Mouse (Mus musculus): ENCODE results near the gene Krtap29-1. TPM values are rescaled to one million over a fixed set of nuclear protein-coding genes. Genes with fewer than 3 reads are reported as not detected.
A peak's percentile ranks its signal among the peaks of the same experiment; 100 is the strongest.

The Krtap29-1 gene
- polyA plus RNA-seq, 1 experiment = not detected

DNA sequence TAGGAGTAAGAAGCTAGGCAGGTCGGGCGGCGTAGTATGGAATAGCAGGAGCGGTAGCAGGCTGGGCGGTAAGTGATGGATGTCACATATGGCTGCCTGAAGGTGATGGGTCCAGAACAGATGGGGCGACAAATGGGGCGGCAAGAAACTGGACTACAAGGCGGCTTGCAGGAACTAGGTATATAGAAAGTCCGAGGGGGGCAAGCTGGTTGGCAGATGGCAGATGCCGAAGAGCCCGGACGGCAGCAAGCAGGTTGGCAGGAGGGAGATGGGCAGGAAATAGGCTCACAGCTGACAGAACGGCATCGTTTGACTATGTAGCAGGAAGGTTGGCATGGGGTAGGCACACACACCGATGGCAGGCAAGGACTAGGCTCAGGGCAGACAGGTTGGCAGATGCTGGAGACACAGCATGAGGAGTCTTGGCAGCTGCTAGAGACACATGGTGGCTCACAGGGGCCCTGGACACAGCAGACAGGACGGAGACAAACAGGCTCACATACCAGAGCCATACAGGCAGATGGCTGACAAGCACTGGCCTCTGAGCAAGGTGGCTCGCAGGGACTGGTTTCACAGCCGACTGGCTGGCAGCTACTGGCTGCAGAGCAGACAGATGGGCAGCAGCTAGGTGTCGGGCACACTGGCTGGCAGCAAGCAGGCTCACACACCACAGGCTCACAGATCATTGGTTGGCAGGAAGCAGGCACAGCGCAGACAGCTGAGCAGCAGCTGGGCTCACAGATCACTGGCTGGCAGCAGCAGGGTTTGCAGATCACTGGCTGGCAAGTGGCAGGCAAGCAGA is 6.6 kb upstream of the Krtap29-1 start:
- Histone ChIP-seq H3K27me3 (ENCODE audit: control insufficient read depth, insufficient read depth, insufficient read length) (peaks cover 39% of the 10 kb centered on the region), H3K79me2 (ENCODE audit: control insufficient read depth, insufficient read depth) (no peaks in the 10 kb centered on the region), H3K36me3 (ENCODE audit: control insufficient read depth, insufficient read depth) (no peaks in the 10 kb centered on the region), H3K79me3 (ENCODE audit: low read depth) (no peaks in the 10 kb centered on the region), H3K4me3 (ENCODE audit: insufficient read depth, poor library complexity, severe bottlenecking) (no peak overlapping the region), H3ac (ENCODE audit: control insufficient read depth, insufficient read length, low read depth) (peak overlapping the region; percentile 31)
- no peak for TF ChIP-seq MYOG (IDR thresholded peaks at IDR 0.05; ENCODE audit: control insufficient read depth, extremely low read depth, insufficient read length)
- peak; percentile 90 for TF ChIP-seq MYOD1 (IDR thresholded peaks at IDR 0.05; ENCODE audit: control insufficient read depth, insufficient read length, low read depth)
- no peak for TF ChIP-seq CTCF (IDR thresholded peaks at IDR 0.05; ENCODE audit: control insufficient read depth, insufficient read depth, insufficient read length)

DNA sequence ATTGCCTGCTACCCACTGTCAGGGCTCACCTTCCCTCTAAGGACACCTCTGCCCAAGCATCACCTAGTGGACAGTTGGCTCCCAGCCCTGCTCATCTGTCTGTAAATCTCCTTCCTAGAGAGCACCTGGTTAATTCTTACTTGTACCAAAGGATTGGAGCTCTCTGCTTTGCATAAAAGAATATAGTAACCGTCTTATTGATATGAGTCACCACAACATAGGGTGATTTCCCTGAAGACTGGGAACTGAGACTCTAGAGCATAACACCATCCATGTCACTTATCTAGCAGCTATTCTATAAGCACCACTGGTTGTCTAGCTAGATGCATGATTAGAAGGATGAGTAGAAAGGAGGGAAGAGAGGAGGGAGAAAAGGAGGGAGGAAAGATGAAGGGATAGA is 4.6 kb upstream of the Krtap29-1 start:
- no peak for TF ChIP-seq USF1 (IDR thresholded peaks at IDR 0.05; ENCODE audit: low read depth)
- H3ac ChIP-seq (ENCODE audit: control insufficient read depth, insufficient read length, low read depth) = no peak overlapping the region

GRCm38 (mm10) chr11:99982731-99983130 is 3.9 kb upstream of the Krtap29-1 start:
- Histone ChIP-seq H3K27me3 (ENCODE audit: control insufficient read depth, insufficient read depth, insufficient read length) (peaks cover 57% of the 10 kb centered on the region), H3K79me3 (ENCODE audit: low read depth) (no peaks in the 10 kb centered on the region), H3K79me2 (ENCODE audit: control insufficient read depth, insufficient read depth) (no peaks in the 10 kb centered on the region), H3K4me3 (ENCODE audit: insufficient read depth, poor library complexity, severe bottlenecking) (no peak overlapping the region), H3ac (ENCODE audit: control insufficient read depth, insufficient read length, low read depth) (no peak overlapping the region), H3K36me3 (ENCODE audit: control insufficient read depth, insufficient read depth) (no peaks in the 10 kb centered on the region)
- TF ChIP-seq MYOG (IDR thresholded peaks at IDR 0.05; ENCODE audit: control insufficient read depth, extremely low read depth, insufficient read length) = no peak
- TF ChIP-seq MYOD1 (IDR thresholded peaks at IDR 0.05; ENCODE audit: control insufficient read depth, insufficient read length, low read depth) = no peak
- TF ChIP-seq MAX (IDR thresholded peaks at IDR 0.05) = no peak
- TF ChIP-seq CTCF (IDR thresholded peaks at IDR 0.05; ENCODE audit: control insufficient read depth, insufficient read depth, insufficient read length) = no peak
- TF ChIP-seq CEBPB (IDR thresholded peaks at IDR 0.05; ENCODE audit: low read depth) = no peak
- TF ChIP-seq FOSL1 (IDR thresholded peaks at IDR 0.05; ENCODE audit: insufficient read depth, low read length, poor library complexity, severe bottlenecking) = no peak
- no peak for TF ChIP-seq USF1 (IDR thresholded peaks at IDR 0.05; ENCODE audit: low read depth)

More for the DNA sequence above, 4.6 kb upstream of the Krtap29-1 start:
- no peak overlapping the region for H3K4me3 ChIP-seq (ENCODE audit: insufficient read depth, poor library complexity, severe bottlenecking)
- no peaks in the 10 kb centered on the region for H3K79me3 ChIP-seq (ENCODE audit: low read depth)
- H3K36me3 ChIP-seq (ENCODE audit: control insufficient read depth, insufficient read depth) = no peaks in the 10 kb centered on the region
- H3K79me2 ChIP-seq (ENCODE audit: control insufficient read depth, insufficient read depth) = no peaks in the 10 kb centered on the region
- H3K27me3 ChIP-seq (ENCODE audit: control insufficient read depth, insufficient read depth, insufficient read length) = peaks cover 53% of the 10 kb centered on the region

DNA sequence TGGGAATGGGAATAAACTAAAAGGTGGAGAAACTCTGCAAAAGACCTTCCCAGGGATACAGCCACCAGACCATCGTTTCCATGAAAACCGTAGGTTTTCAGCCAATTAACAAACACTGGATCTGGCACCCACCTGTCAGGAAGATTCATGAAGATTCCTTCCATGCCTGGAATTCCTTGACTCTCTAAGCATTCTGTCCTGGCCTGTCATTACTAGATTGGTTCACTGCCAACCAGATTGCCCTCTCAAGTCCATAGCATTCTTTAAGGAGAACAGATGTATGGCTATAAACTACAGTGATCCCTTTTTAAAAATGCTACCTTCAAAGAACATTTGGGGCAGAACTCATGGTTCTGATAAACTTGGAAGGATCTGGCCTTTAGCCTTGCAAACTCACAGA is 12.9 kb downstream of the Krtap29-1 start:
- Histone ChIP-seq H3K79me2 (ENCODE audit: control insufficient read depth, insufficient read depth) (no peaks in the 10 kb centered on the region), H3K4me3 (ENCODE audit: insufficient read depth, poor library complexity, severe bottlenecking) (no peak overlapping the region), H3K27me3 (ENCODE audit: control insufficient read depth, insufficient read depth, insufficient read length) (peaks cover 4% of the 10 kb centered on the region), H3K36me3 (ENCODE audit: control insufficient read depth, insufficient read depth) (no peaks in the 10 kb centered on the region), H3ac (ENCODE audit: control insufficient read depth, insufficient read length, low read depth) (no peak overlapping the region), H3K79me3 (ENCODE audit: low read depth) (no peaks in the 10 kb centered on the region)
- no peak for TF ChIP-seq MYOG (IDR thresholded peaks at IDR 0.05; ENCODE audit: control insufficient read depth, extremely low read depth, insufficient read length)
- TF ChIP-seq CEBPB (IDR thresholded peaks at IDR 0.05; ENCODE audit: low read depth) = no peak
- no peak for TF ChIP-seq CTCF (IDR thresholded peaks at IDR 0.05; ENCODE audit: control insufficient read depth, insufficient read depth, insufficient read length)
- no peak for TF ChIP-seq FOSL1 (IDR thresholded peaks at IDR 0.05; ENCODE audit: insufficient read depth, low read length, poor library complexity, severe bottlenecking)
- TF ChIP-seq USF1 (IDR thresholded peaks at IDR 0.05; ENCODE audit: low read depth) = no peak
- TF ChIP-seq MAX (IDR thresholded peaks at IDR 0.05) = no peak
- no peak for TF ChIP-seq MYOD1 (IDR thresholded peaks at IDR 0.05; ENCODE audit: control insufficient read depth, insufficient read length, low read depth)

- H3K79me3 ChIP-seq (ENCODE audit: low read depth) = no peaks in the 10 kb centered on the region
- TF ChIP-seq CTCF (IDR thresholded peaks at IDR 0.05; ENCODE audit: control insufficient read depth, insufficient read depth, insufficient read length) (no peak), FOSL1 (IDR thresholded peaks at IDR 0.05; ENCODE audit: insufficient read depth, low read length, poor library complexity, severe bottlenecking) (no peak), MAX (IDR thresholded peaks at IDR 0.05) (no peak), USF1 (IDR thresholded peaks at IDR 0.05; ENCODE audit: low read depth) (no peak), CEBPB (IDR thresholded peaks at IDR 0.05; ENCODE audit: low read depth) (no peak), MYOD1 (IDR thresholded peaks at IDR 0.05; ENCODE audit: control insufficient read depth, insufficient read length, low read depth) (no peak), MYOG (IDR thresholded peaks at IDR 0.05; ENCODE audit: control insufficient read depth, extremely low read depth, insufficient read length) (no peak)
- H3K79me2 ChIP-seq (ENCODE audit: control insufficient read depth, insufficient read depth) = no peaks in the 10 kb centered on the region
- no peak overlapping the region for H3K4me3 ChIP-seq (ENCODE audit: insufficient read depth, poor library complexity, severe bottlenecking)
- no peaks in the 10 kb centered on the region for H3K36me3 ChIP-seq (ENCODE audit: control insufficient read depth, insufficient read depth)
- H3K27me3 ChIP-seq (ENCODE audit: control insufficient read depth, insufficient read depth, insufficient read length) = peaks cover 7% of the 10 kb centered on the region
- H3ac ChIP-seq (ENCODE audit: control insufficient read depth, insufficient read length, low read depth) = no peak overlapping the region
Observed at GRCm38 (mm10) chr11:99964213-99964612, 14.6 kb downstream of the Krtap29-1 start.

DNA sequence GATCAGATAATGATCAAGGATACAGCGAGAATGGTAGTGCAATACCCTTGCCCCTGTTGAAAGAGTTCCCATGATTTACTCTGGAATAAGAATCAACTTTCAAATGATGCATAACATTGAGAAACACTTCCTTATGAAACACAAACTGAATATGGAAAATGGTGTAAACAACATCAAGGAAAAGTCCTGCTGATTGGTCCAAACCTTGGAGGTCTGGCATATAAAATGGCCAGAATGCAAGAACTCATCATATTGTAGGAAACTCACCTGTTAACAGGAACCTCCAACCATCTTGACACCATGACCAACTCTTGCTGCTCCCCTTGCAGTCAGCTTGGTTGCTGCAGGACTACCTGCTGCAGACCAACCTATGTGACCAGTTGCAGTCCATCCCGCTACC is 30.7 kb downstream of the Krtap29-1 start, which contains the start of gene Krtap9-5:
Gene Krtap9-5, plus strand, starts transcription at position 301 of the 400 bp plus-strand sequence.
- no peaks in the 10 kb centered on the region for H3K79me2 ChIP-seq (ENCODE audit: control insufficient read depth, insufficient read depth)
- no peak within 1 kb of the TSS for H3K4me3 ChIP-seq (ENCODE audit: insufficient read depth, poor library complexity, severe bottlenecking)

More for the DNA sequence above, 30.7 kb downstream of the Krtap29-1 start, which contains the start of gene Krtap9-5:
- Histone ChIP-seq H3K27me3 (ENCODE audit: control insufficient read depth, insufficient read depth, insufficient read length) (peaks cover 4% of the 10 kb centered on the region), H3K36me3 (ENCODE audit: control insufficient read depth, insufficient read depth) (no peaks in the 10 kb centered on the region), H3ac (ENCODE audit: control insufficient read depth, insufficient read length, low read depth) (no peak within 1 kb of the TSS), H3K79me3 (ENCODE audit: low read depth) (no peaks in the 10 kb centered on the region)
- no peak for TF ChIP-seq MAX (IDR thresholded peaks at IDR 0.05)

All from C2C12 (cell line).